Mouse (Mus musculus) cerebellum, adult 2 months (tissue): ENCODE measurements around the gene Dctn5. TPM values are rescaled to one million over a fixed set of nuclear protein-coding genes. Genes with fewer than 3 reads are reported as not detected.

Experiments used
- DNase-seq, 2 experiments: peaks; one replicate each; pipeline ENCODE4 v3.0.0; 2021
- H3K27ac ChIP-seq: fragments of 200-500 bp; 2 replicates; pipeline ENCODE4 v1.5.1; 2012; ENCODE audit warnings: low read length, control low read depth, inconsistent platforms; ENCODE audit not compliant: insufficient read depth
- H3K27me3 ChIP-seq: fragments of 200-500 bp; 2 replicates; pipeline ENCODE4 v1.6.1; 2012; ENCODE audit warnings: inconsistent platforms, mild to moderate bottlenecking, low read length, moderate library complexity; ENCODE audit not compliant: control insufficient read depth, insufficient read depth
- H3K4me1 ChIP-seq: fragments of 200-500 bp; 2 replicates; pipeline ENCODE4 v1.6.1; 2011; ENCODE audit warnings: low read length; ENCODE audit not compliant: control insufficient read depth, insufficient read depth
- H3K4me3 ChIP-seq: fragments of 200-500 bp; replicated peaks from 2 replicates; pipeline ENCODE3; 2011; ENCODE audit warnings: mild to moderate bottlenecking, low read depth, low read length, control low read depth; ENCODE audit not compliant: insufficient read depth
- CTCF ChIP-seq: fragments of 200-500 bp; IDR thresholded peaks from 2 replicates; pipeline ENCODE4 v1.5.1; 2011; ENCODE audit warnings: low read depth, mild to moderate bottlenecking, control low read depth, low read length, moderate library complexity, borderline replicate concordance; ENCODE audit not compliant: insufficient read depth
- POLR2A ChIP-seq: fragments of 200-500 bp; IDR thresholded peaks from 2 replicates; pipeline ENCODE4 v1.6.1; 2011; ENCODE audit warnings: low read length, control low read depth, borderline replicate concordance; ENCODE audit not compliant: insufficient read depth
- WGBS: fragments of 180-500 bp; shearing (Covaris S2); methylation state at CpG from one replicate; pipeline ENCODE4 v1.1.7; 2018; 5-methylcytosine and 5-hydroxymethylcytosine counted together
- polyA plus RNA-seq: library from polyadenylated mRNA; depleted of rRNA; stranded (reverse); fragments of >200 nt; gene quantifications from 2 replicates; pipeline ENCODE4 v1.2.3, GENCODE M21; 2012

The Dctn5 gene
- polyA plus RNA-seq, 1 experiment = 115 TPM

- no peaks in the 10 kb centered on the region for H3K27me3 ChIP-seq
- DNase-seq = peak; percentile 90 to 92
- peaks cover 3% of the 10 kb centered on the region; the same call in 1 of the 2 replicates for H3K4me1 ChIP-seq
- TF ChIP-seq CTCF = peak; percentile 83
- peak; percentile 36; the same call in 1 of the 2 replicates for TF ChIP-seq POLR2A
- WGBS = under 1% methylated on average over 43 of the region's 43 CpGs
- 0 out of 2 replicates have a peak within 1 kb of the TSS, but pooled peaks have one; percentile 63 for H3K27ac ChIP-seq
- peak within 1 kb of the TSS; percentile 85 for H3K4me3 ChIP-seq
Measured at GRCm38 (mm10) chr7:122101747-122102244, 31.0 kb upstream of the Dctn5 start, which contains the start of gene Ndufab1. Gene Ndufab1, minus strand, starts transcription at chr7:122101886.

- WGBS = 93% methylated on average over 6 of the region's 6 CpGs
- Histone ChIP-seq H3K4me1 (no peaks in the 10 kb centered on the region), H3K27ac (no peak overlapping the region), H3K27me3 (no peaks in the 10 kb centered on the region), H3K4me3 (no peak overlapping the region)
- DNase-seq = no peak
- TF ChIP-seq POLR2A = no peak
Measured at GRCm38 (mm10) chr7:122108206-122108605, 24.6 kb upstream of the Dctn5 start.

- 90% methylated on average over 4 of the region's 4 CpGs for WGBS
- DNase-seq = no peak
- Histone ChIP-seq H3K4me3 (no peak overlapping the region), H3K27ac (no peak overlapping the region), H3K27me3 (no peaks in the 10 kb centered on the region), H3K4me1 (no peaks in the 10 kb centered on the region)
- TF ChIP-seq CTCF (no peak), POLR2A (no peak)
Measured at GRCm38 (mm10) chr7:122123518-122123917, 9.3 kb upstream of the Dctn5 start.

GRCm38 (mm10) chr7:122125636-122126035, 7.2 kb upstream of the Dctn5 start:
- Histone ChIP-seq H3K4me1 (no peaks in the 10 kb centered on the region), H3K27ac (no peak overlapping the region), H3K4me3 (no peak overlapping the region), H3K27me3 (no peaks in the 10 kb centered on the region)
- DNase-seq = no peak
- WGBS = 65% methylated on average over 8 of the region's 8 CpGs
- TF ChIP-seq POLR2A (no peak), CTCF (no peak)

GRCm38 (mm10) chr7:122126946-122127345, 5.9 kb upstream of the Dctn5 start:
- WGBS = 92% methylated on average over 11 of the region's 11 CpGs
- Histone ChIP-seq H3K4me3 (no peak overlapping the region), H3K4me1 (no peaks in the 10 kb centered on the region), H3K27ac (no peak overlapping the region), H3K27me3 (no peaks in the 10 kb centered on the region)
- DNase-seq = no peak
- TF ChIP-seq CTCF (no peak), POLR2A (no peak)

- H3K4me3 ChIP-seq = no peak overlapping the region
- TF ChIP-seq POLR2A (no peak), CTCF (no peak)
- DNase-seq = no peak
- H3K27ac ChIP-seq = no peak overlapping the region
- no peaks in the 10 kb centered on the region; the same call in 1 of the 2 replicates for H3K4me1 ChIP-seq
- no peaks in the 10 kb centered on the region for H3K27me3 ChIP-seq
Measured at GRCm38 (mm10) chr7:122131834-122132233, 1.0 kb upstream of the Dctn5 start.

GRCm38 (mm10) chr7:122133338-122133625, 441 bp downstream of the Dctn5 start:
- H3K27me3 ChIP-seq = no peaks in the 10 kb centered on the region
- no peaks in the 10 kb centered on the region; the same call in 1 of the 2 replicates for H3K4me1 ChIP-seq
- DNase-seq = no peak
- TF ChIP-seq POLR2A = no peak
- WGBS = 18% methylated on average over 8 of the region's 8 CpGs
- no peak overlapping the region for H3K27ac ChIP-seq
- H3K4me3 ChIP-seq = peak overlapping the region; percentile 93

GRCm38 (mm10) chr7:122135070-122135469, 2.2 kb downstream of the Dctn5 start:
- no peak for DNase-seq
- 68% methylated on average over 10 of the region's 10 CpGs for WGBS
- Histone ChIP-seq H3K4me1 (no peaks in the 10 kb centered on the region; the same call in 1 of the 2 replicates), H3K27me3 (no peaks in the 10 kb centered on the region), H3K4me3 (no peak overlapping the region), H3K27ac (no peak overlapping the region)
- no peak for TF ChIP-seq CTCF
- no peak for TF ChIP-seq POLR2A

- no peak for TF ChIP-seq CTCF
- no peak for TF ChIP-seq POLR2A
- DNase-seq = no peak
- Histone ChIP-seq H3K27me3 (no peaks in the 10 kb centered on the region), H3K4me3 (no peak overlapping the region), H3K4me1 (no peaks in the 10 kb centered on the region; the same call in 1 of the 2 replicates), H3K27ac (no peak overlapping the region)
Measured at GRCm38 (mm10) chr7:122137071-122137470, 4.2 kb downstream of the Dctn5 start.
